Mouse (Mus musculus): ENCODE measurements at regions not wholly inside any gene's neighbourhood (a gene's known extent, or its start where the extent isn't known, plus 50 kb on each side); places are given as distances from the start of the nearest gene placed in this dataset.

GRCm38 (mm10) chr1:73748702-73749101 lies 375.5 kb downstream of the Tns1 start:
- no peak overlapping the region for H3K4me3 ChIP-seq (ENCODE audit: control insufficient read depth in 1 of 2, insufficient read depth in 1 of 2, low read depth in 2 of 2, low read length in 2 of 2)
- no peaks in the 10 kb centered on the region for H3K4me1 ChIP-seq (ENCODE audit: control insufficient read depth in 1 of 2, insufficient read depth in 2 of 2, low read length in 2 of 2)
- H3K79me2 ChIP-seq (ENCODE audit: control insufficient read depth, insufficient read depth, low read length, poor library complexity), result no peaks in the 10 kb centered on the region
- no peak overlapping the region for H3K27ac ChIP-seq (ENCODE audit: control insufficient read depth, low read depth, low read length)
- H3K9ac ChIP-seq (ENCODE audit: control insufficient read depth, low read depth, low read length, poor library complexity, severe bottlenecking), result no peak overlapping the region
- no peak for DNase-seq (ENCODE audit: low read depth, low spot score)
- no peaks in the 10 kb centered on the region for H3K9me3 ChIP-seq (replicated peaks; ENCODE audit: insufficient read depth, low read length)
- H3K36me3 ChIP-seq (ENCODE audit: control insufficient read depth in 1 of 2, insufficient read depth in 2 of 2, low read length in 2 of 2), result no peaks in the 10 kb centered on the region
- TF ChIP-seq MYB (IDR thresholded peaks at IDR 0.05; ENCODE audit: low read depth, low read length), result no peak
- no peak for TF ChIP-seq POLR2AphosphoS5 (IDR thresholded peaks at IDR 0.05; ENCODE audit: borderline replicate concordance, low read depth, low read length)
- TF ChIP-seq RAD21 (IDR thresholded peaks at IDR 0.05; ENCODE audit: low read depth, low read length), result no peak
- no peak for TF ChIP-seq MAZ (IDR thresholded peaks at IDR 0.05; ENCODE audit: low read depth, low read length)
- no peak for TF ChIP-seq GABPA (IDR thresholded peaks at IDR 0.05; ENCODE audit: low read depth, low read length)
- no peak for TF ChIP-seq ETS1 (IDR thresholded peaks at IDR 0.05; ENCODE audit: low read depth, low read length)
- TF ChIP-seq POLR2A (IDR thresholded peaks at IDR 0.05; ENCODE audit: control insufficient read depth in 1 of 2, insufficient read depth in 1 of 2, low read depth in 1 of 2, low read length in 2 of 2, poor library complexity in 1 of 2), result no peak
- TF ChIP-seq EP300 (IDR thresholded peaks at IDR 0.05; ENCODE audit: low read depth in 1 of 2, low read length in 2 of 2), result no peak
- no peak for TF ChIP-seq TBP (IDR thresholded peaks at IDR 0.05; ENCODE audit: low read depth, low read length)
- H3K27me3 ChIP-seq (ENCODE audit: control insufficient read depth in 1 of 2, insufficient read depth in 2 of 2, low read length in 2 of 2), result no peaks in the 10 kb centered on the region

GRCm38 (mm10) chr1:73744555-73745234 lies 379.6 kb downstream of the Tns1 start:
- H3K27me3 ChIP-seq (ENCODE audit: control insufficient read depth in 1 of 2, insufficient read depth in 2 of 2, low read length in 2 of 2), result no peaks in the 10 kb centered on the region
- no peaks in the 10 kb centered on the region for H3K4me1 ChIP-seq (ENCODE audit: control insufficient read depth in 1 of 2, insufficient read depth in 2 of 2, low read length in 2 of 2)
- H3K9me3 ChIP-seq (replicated peaks; ENCODE audit: insufficient read depth, low read length), result no peaks in the 10 kb centered on the region
- DNase-seq (ENCODE audit: low read depth, low spot score), result no peak
- no peak overlapping the region for H3K9ac ChIP-seq (ENCODE audit: control insufficient read depth, low read depth, low read length, poor library complexity, severe bottlenecking)
- no peak overlapping the region for H3K27ac ChIP-seq (ENCODE audit: control insufficient read depth, low read depth, low read length)
- no peak overlapping the region for H3K4me3 ChIP-seq (ENCODE audit: control insufficient read depth in 1 of 2, insufficient read depth in 1 of 2, low read depth in 2 of 2, low read length in 2 of 2)
- TF ChIP-seq MAX (IDR thresholded peaks at IDR 0.05; ENCODE audit: low read length), result no peak
- no peak for TF ChIP-seq UBTF (IDR thresholded peaks at IDR 0.05; ENCODE audit: borderline replicate concordance, insufficient read depth, low read depth, low read length)
- no peak for TF ChIP-seq TAL1 (IDR thresholded peaks at IDR 0.05; ENCODE audit: low read length)
- no peak for TF ChIP-seq TCF12 (IDR thresholded peaks at IDR 0.05; ENCODE audit: low read depth, low read length)
- no peak for TF ChIP-seq POLR2AphosphoS5 (IDR thresholded peaks at IDR 0.05; ENCODE audit: borderline replicate concordance, low read depth, low read length)
- no peak for TF ChIP-seq ELF1 (IDR thresholded peaks at IDR 0.05; ENCODE audit: low read depth, low read length)
- no peak for TF ChIP-seq NELFE (IDR thresholded peaks at IDR 0.05; ENCODE audit: low read depth, low read length)
- no peak for TF ChIP-seq HCFC1 (IDR thresholded peaks at IDR 0.05; ENCODE audit: low read depth, low read length)
- TF ChIP-seq ZC3H11A (IDR thresholded peaks at IDR 0.05; ENCODE audit: low read depth, low read length), result no peak
- no peak for TF ChIP-seq JUND (IDR thresholded peaks at IDR 0.05; ENCODE audit: low read depth, low read length)
- TF ChIP-seq GATA1 (IDR thresholded peaks at IDR 0.05; ENCODE audit: low read depth, low read length), result no peak
- no peak for TF ChIP-seq MAFK (IDR thresholded peaks at IDR 0.05; ENCODE audit: borderline replicate concordance, low read depth, low read length)
- no peak for TF ChIP-seq SIN3A (IDR thresholded peaks at IDR 0.05; ENCODE audit: low read length)
- TF ChIP-seq USF2 (IDR thresholded peaks at IDR 0.05; ENCODE audit: borderline replicate concordance in 1 of 2, insufficient read depth in 1 of 2, low read depth in 1 of 2, low read length in 2 of 2), result no peak
- TF ChIP-seq EP300 (IDR thresholded peaks at IDR 0.05; ENCODE audit: low read depth in 1 of 2, low read length in 2 of 2), result no peak
- no peak for TF ChIP-seq ZMIZ1 (IDR thresholded peaks at IDR 0.05; ENCODE audit: low read depth, low read length)
- TF ChIP-seq RAD21 (IDR thresholded peaks at IDR 0.05; ENCODE audit: low read depth, low read length), result no peak
- no peak for TF ChIP-seq E2F4 (IDR thresholded peaks at IDR 0.05; ENCODE audit: borderline replicate concordance, low read depth, low read length)
- TF ChIP-seq MAZ (IDR thresholded peaks at IDR 0.05; ENCODE audit: low read depth, low read length), result no peak
- TF ChIP-seq POLR2A (IDR thresholded peaks at IDR 0.05; ENCODE audit: control insufficient read depth in 1 of 2, insufficient read depth in 1 of 2, low read depth in 1 of 2, low read length in 2 of 2, poor library complexity in 1 of 2), result no peak
- H3K79me2 ChIP-seq (ENCODE audit: control insufficient read depth, insufficient read depth, low read length, poor library complexity), result no peaks in the 10 kb centered on the region
- no peaks in the 10 kb centered on the region for H3K36me3 ChIP-seq (ENCODE audit: control insufficient read depth in 1 of 2, insufficient read depth in 2 of 2, low read length in 2 of 2)
